Mouse (Mus musculus) spleen, adult 2 months (tissue): ENCODE data around the gene Bola1. TPM values are rescaled to one million over a fixed set of nuclear protein-coding genes. Genes with fewer than 3 reads are reported as not detected.
"Not testable (repeated sequence)": the region's sequence is repeated elsewhere in the genome, so short reads cannot be mapped to it uniquely, and the experiment has no call there.

ENCODE experiments used
- DNase-seq, 2 experiments: peaks; one replicate each; pipeline versions ENCODE4 v3.0.0 to v3.0.0-alpha.2; 2012 to 2021; ENCODE audit warnings: low spot score in 2 of 2, low read depth in 1 of 2
- H3K27ac ChIP-seq: fragments of 200-500 bp; 2 replicates; pipeline ENCODE4 v1.5.1; 2012; ENCODE audit warnings: low read length, inconsistent platforms; ENCODE audit not compliant: insufficient read depth
- H3K27me3 ChIP-seq: fragments of 200-500 bp; 2 replicates; pipeline ENCODE4 v1.6.1; 2012; ENCODE audit warnings: mild to moderate bottlenecking, moderate library complexity, low read length, inconsistent platforms; ENCODE audit not compliant: control insufficient read depth, insufficient read depth
- H3K36me3 ChIP-seq: fragments of 200-500 bp; 2 replicates; pipeline ENCODE4 v1.6.1; 2012; ENCODE audit warnings: mild to moderate bottlenecking, low read length, inconsistent platforms; ENCODE audit not compliant: control insufficient read depth, insufficient read depth
- H3K4me1 ChIP-seq: fragments of 200-500 bp; 2 replicates; pipeline ENCODE4 v1.6.1; 2011; ENCODE audit warnings: inconsistent platforms; ENCODE audit not compliant: control insufficient read depth, insufficient read depth, insufficient read length
- H3K4me3 ChIP-seq: fragments of 200-500 bp; 2 replicates; pipeline ENCODE4 v1.5.1; 2011; ENCODE audit warnings: mild to moderate bottlenecking, inconsistent platforms; ENCODE audit not compliant: insufficient read depth, insufficient read length; ENCODE audit errors: extremely low read depth
- CTCF ChIP-seq: fragments of 200-500 bp; IDR thresholded peaks from 2 replicates; pipeline ENCODE4 v1.5.1; 2011; ENCODE audit warnings: mild to moderate bottlenecking, inconsistent platforms; ENCODE audit not compliant: insufficient read depth, insufficient read length, insufficient replicate concordance; ENCODE audit errors: extremely low read depth
- POLR2A ChIP-seq: fragments of 200-500 bp; IDR thresholded peaks from 2 replicates; pipeline ENCODE4 v1.6.1; 2011; ENCODE audit warnings: low read depth, low read length, inconsistent platforms
- WGBS: fragments of 180-500 bp; shearing (Covaris S2); methylation state at CpG from one replicate; pipeline ENCODE4 v1.1.7; 2018; 5-methylcytosine and 5-hydroxymethylcytosine counted together
- polyA plus RNA-seq: library from polyadenylated mRNA; depleted of rRNA; stranded (reverse); fragments of >200 nt; gene quantifications from 2 replicates; pipeline ENCODE4 v1.2.3, GENCODE M21; 2012

The Bola1 gene
- polyA plus RNA-seq, 1 experiment = 24.6 TPM

DNA sequence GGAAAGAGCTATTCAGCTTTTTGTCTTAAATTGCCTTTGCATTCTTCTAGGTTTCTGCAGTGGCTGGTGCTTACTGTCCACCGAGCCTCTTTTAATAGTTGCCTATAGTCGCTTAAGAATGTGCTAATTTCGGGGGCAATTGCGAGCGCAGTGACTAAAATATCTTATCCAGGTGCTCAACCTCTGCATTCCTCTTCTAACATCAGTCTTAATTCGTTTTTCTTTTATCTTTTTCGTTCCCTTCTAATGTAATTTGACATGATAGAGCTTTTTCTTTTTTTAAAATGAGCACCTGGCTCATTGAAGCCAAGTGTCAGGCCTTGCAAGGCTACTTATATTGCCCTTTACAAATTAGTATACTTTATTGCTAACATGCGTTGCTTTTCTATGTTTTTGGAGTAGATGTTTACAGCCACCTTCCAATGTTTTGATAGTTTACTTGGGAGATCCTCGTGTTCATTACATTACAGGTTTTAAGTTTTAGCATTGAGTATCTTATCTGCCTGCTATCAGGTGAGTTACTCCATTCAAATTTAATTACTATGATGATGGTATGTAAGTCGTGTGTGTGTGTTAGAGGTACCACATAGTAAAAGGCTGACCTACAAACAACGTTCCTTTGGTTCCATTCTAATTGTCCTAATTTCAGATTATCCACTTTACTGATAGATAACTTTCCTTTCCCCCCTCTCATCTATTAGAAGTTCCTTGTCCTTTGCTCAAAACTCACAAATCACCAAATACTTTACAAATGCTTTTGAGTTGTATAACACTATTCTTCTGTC lies 28.0 kb upstream of the Bola1 start:
- H3K4me1 ChIP-seq = peaks cover 7% of the 10 kb centered on the region; the same call in 1 of the 2 replicates
- H3K27ac ChIP-seq = no peak overlapping the region
- 19% methylated on average over 11 of the region's 11 CpGs for WGBS
- H3K4me3 ChIP-seq = no peak overlapping the region; the same call in 1 of the 2 replicates
- no peaks in the 10 kb centered on the region for H3K36me3 ChIP-seq
- no peaks in the 10 kb centered on the region for H3K27me3 ChIP-seq
- TF ChIP-seq CTCF = no peak
- no peak for TF ChIP-seq POLR2A
- no peak for DNase-seq

GRCm38 (mm10) chr3:96246427-96246856 lies 26.9 kb upstream of the Bola1 start, which contains the start of gene Hist2h3c1:
Gene Hist2h3c1, plus strand, starts transcription at chr3:96246685.
- H3K36me3 ChIP-seq, H3K4me1 ChIP-seq, DNase-seq, H3K27me3 ChIP-seq: not testable (repeated sequence)
- Histone ChIP-seq H3K27ac (peak within 1 kb of the TSS; percentile 89), H3K4me3 (peak within 1 kb of the TSS; percentile 60; the same call in 1 of the 2 replicates)
- WGBS = 0% methylated on average over 10 of the region's 47 CpGs

- under 1% methylated on average over 11 of the region's 21 CpGs for WGBS
Measured at GRCm38 (mm10) chr3:96246018-96246417, 26.5 kb upstream of the Bola1 start.

GRCm38 (mm10) chr3:96245003-96245886 lies 25.7 kb upstream of the Bola1 start, which contains the start of gene Hist2h2aa1:
Gene Hist2h2aa1, plus strand, starts transcription at chr3:96245497.
- peak; percentile 77 for TF ChIP-seq POLR2A
- DNase-seq = peak; percentile 65 to 79
- H3K4me1 ChIP-seq, H3K27me3 ChIP-seq, H3K36me3 ChIP-seq: not testable (repeated sequence)
- H3K27ac ChIP-seq = peak within 1 kb of the TSS; percentile 98
- H3K4me3 ChIP-seq = peak within 1 kb of the TSS; percentile 72
- WGBS = under 1% methylated on average over 37 of the region's 88 CpGs

More at GRCm38 (mm10) chr3:96246018-96246417, 26.5 kb upstream of the Bola1 start:
- not testable (repeated sequence) for H3K27me3 ChIP-seq, DNase-seq, H3K36me3 ChIP-seq, H3K4me1 ChIP-seq
- peak overlapping the region; percentile 60; the same call in 1 of the 2 replicates for H3K4me3 ChIP-seq
- peak overlapping the region; percentile 89 for H3K27ac ChIP-seq

GRCm38 (mm10) chr3:96243921-96244572 lies 24.5 kb upstream of the Bola1 start:
- peaks cover 9% of the 10 kb centered on the region; the same call in 1 of the 2 replicates for H3K4me1 ChIP-seq
- H3K27me3 ChIP-seq = no peaks in the 10 kb centered on the region
- TF ChIP-seq CTCF (no peak), POLR2A (no peak)
- H3K27ac ChIP-seq = peak overlapping the region; percentile 98
- no peak overlapping the region; the same call in 1 of the 2 replicates for H3K4me3 ChIP-seq
- WGBS = 64% methylated on average over 7 of the region's 7 CpGs
- DNase-seq = no peak
- H3K36me3 ChIP-seq = no peaks in the 10 kb centered on the region

- no peak overlapping the region; the same call in 1 of the 2 replicates for H3K4me3 ChIP-seq
- TF ChIP-seq POLR2A = no peak
- no peak for TF ChIP-seq CTCF
- peak overlapping the region; percentile 74 for H3K27ac ChIP-seq
- WGBS = 87% methylated on average over 9 of the region's 9 CpGs
- H3K27me3 ChIP-seq = no peaks in the 10 kb centered on the region
- H3K4me1 ChIP-seq = peaks cover 9% of the 10 kb centered on the region; the same call in 1 of the 2 replicates
- no peak for DNase-seq
- H3K36me3 ChIP-seq = no peaks in the 10 kb centered on the region
Measured at GRCm38 (mm10) chr3:96240799-96241197, 21.3 kb upstream of the Bola1 start.

- Histone ChIP-seq H3K4me3 (peak within 1 kb of the TSS; percentile 65), H3K27ac (peak within 1 kb of the TSS; percentile 94)
- H3K36me3 ChIP-seq, H3K27me3 ChIP-seq, H3K4me1 ChIP-seq: not testable (repeated sequence)
- DNase-seq = peak in 1 of 2 experiments; percentile 92
- 3% methylated on average over 45 of the region's 85 CpGs for WGBS
Measured at GRCm38 (mm10) chr3:96239949-96240798, 20.7 kb upstream of the Bola1 start, which contains the start of gene Hist2h2aa2. Gene Hist2h2aa2, minus strand, starts transcription at chr3:96240276.

DNA sequence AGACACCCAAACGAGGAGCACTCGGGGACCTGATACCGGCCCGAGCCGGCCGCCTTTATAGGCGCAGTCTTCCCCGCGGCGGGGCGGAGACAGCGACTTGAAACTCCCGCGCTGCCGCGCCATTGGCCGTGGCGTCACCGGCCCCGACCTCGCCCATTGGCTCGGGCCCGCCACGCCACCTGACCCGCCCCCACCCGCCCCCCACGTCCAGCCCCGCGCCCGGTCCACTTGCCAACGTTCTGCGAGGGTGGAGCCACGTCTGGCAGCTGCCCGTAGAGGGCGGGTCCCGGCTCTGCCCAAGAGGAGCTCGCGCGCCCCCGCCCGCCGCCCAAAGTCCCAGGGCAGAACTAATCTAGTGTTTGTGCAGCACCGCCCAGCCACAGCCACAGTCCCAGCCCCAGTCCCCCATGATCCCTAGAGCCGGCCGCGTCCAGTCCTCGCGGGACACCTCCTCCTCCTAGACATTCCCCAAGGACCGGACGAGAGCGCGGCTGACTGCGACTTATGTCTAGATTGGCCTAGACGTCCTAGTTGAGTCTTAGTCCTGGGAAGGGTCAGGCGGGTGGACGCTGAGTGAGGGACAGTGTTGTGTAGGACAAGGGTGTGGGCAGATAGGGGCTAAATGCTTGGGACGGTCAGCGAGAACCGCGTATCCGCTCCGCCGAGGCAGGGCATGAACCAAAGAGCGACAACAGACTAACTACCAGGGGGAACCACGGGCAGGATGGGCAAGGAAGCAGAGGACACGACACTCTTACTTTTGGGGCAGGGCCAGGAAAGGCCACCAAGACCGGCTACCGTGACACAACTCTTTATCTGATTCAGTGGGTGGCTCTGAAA lies 19.7 kb upstream of the Bola1 start, which contains the start of gene Hist2h3c2:
Gene Hist2h3c2, minus strand, starts transcription at position 174 of the 840 bp plus-strand sequence.
- not testable (repeated sequence) for H3K27me3 ChIP-seq, H3K36me3 ChIP-seq, H3K4me1 ChIP-seq, DNase-seq
- Histone ChIP-seq H3K27ac (peak within 1 kb of the TSS; percentile 82), H3K4me3 (peak within 1 kb of the TSS; percentile 65)
- 0% methylated on average over 12 of the region's 68 CpGs for WGBS
